Mouse (Mus musculus): ENCODE measurements around the gene Aim2. TPM values are rescaled to one million over a fixed set of nuclear protein-coding genes. Genes with fewer than 3 reads are reported as not detected.

The Aim2 gene
- polyA plus RNA-seq, 1 experiment: 0.08 TPM

DNA sequence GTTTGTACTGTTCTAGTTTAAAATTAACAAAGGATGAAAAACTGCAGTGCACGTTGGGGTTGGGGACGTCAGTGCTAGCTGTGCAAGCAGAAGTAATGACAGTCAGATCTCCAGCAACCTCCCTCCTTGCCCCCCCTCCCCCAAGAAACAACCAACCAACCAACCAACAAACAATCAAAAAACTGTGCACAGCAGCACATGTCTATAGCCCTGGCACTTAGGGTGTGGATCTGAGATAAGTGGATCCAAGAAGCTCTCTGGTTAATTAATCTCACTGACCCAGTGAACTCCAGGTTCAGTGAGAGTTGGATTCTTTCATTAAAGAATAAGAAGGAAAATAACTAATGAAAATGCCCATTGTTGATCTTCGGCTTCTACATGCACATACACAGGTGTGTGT is 64.0 kb downstream of the Aim2 start:
- TF ChIP-seq FLI1 (IDR thresholded peaks at IDR 0.05; ENCODE audit: low read length) (no peak), GATA1 (IDR thresholded peaks at IDR 0.05; ENCODE audit: borderline replicate concordance, low read length) (no peak)
- H3K27me3 ChIP-seq (replicated peaks): no peaks in the 10 kb centered on the region
- peaks cover 2% of the 10 kb centered on the region; the same call in 1 of the 2 replicates for H3K4me1 ChIP-seq
- H3K4me3 ChIP-seq (replicated peaks): no peak overlapping the region
- H3K36me3 ChIP-seq (replicated peaks; ENCODE audit: low read length): no peaks in the 10 kb centered on the region
- H3K9me3 ChIP-seq: no peaks in the 10 kb centered on the region

DNA sequence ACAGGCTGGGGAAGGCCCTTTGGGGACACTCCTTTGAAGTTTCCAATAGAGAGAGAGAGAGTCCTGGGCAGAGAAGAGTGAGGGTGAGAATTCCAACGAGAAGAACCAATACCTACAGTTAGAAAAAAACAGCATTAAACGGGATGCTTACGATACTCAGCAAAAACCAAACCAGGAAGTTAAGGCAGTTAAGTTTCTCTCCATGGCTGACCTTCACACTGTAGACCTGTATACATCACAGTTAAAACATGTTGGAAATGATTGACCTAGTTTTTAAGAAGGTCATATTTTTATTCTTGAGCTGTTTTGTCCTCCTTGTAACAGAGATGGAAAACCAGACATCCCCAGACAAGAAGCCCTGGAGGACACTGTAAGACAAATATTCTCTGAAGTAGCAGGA is 67.8 kb downstream of the Aim2 start:
- Histone ChIP-seq H3K36me3 (replicated peaks; ENCODE audit: low read length) (no peaks in the 10 kb centered on the region), H3K9me3 (no peaks in the 10 kb centered on the region), H3K4me3 (replicated peaks) (no peak overlapping the region), H3K27me3 (replicated peaks) (no peaks in the 10 kb centered on the region), H3K4me1 (peaks cover 7% of the 10 kb centered on the region; the same call in 1 of the 2 replicates)
- TF ChIP-seq FLI1 (IDR thresholded peaks at IDR 0.05; ENCODE audit: low read length): no peak
- TF ChIP-seq GATA1 (IDR thresholded peaks at IDR 0.05; ENCODE audit: borderline replicate concordance, low read length): no peak

DNA sequence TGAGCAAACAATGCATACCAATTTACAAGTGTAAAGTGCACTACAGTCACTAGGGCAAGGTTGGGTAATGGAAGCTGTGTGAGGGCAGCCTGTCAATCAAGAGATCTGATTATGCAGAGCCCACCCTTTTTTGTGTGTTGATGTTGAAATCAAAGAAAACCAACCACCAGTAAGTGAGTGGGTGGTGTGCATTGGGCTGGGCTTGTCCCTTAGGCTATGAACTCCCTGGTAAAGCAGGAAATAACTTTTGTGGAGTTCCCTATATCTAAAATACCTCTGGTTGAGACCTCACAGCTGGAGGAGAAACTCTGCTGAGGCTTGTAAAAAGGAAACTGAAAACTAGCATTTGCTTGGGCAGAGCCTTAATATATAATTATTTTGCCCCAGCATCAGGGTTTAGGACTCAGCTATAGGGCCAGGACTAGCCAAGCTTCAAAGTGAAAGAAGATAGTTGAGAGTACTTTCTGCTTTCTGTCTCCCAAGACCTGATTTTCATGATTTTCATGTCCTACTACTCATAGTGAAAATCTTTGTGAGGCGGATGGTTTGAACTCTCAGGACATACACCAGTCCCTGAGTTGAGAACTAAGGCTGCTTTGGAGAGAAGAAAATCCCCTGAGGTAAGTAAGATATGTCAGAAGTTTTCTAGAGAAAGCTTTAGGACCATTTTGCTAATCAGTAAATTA is 68.4 kb downstream of the Aim2 start:
- no peaks in the 10 kb centered on the region for H3K36me3 ChIP-seq (replicated peaks; ENCODE audit: low read length)
- H3K4me3 ChIP-seq (replicated peaks): peak overlapping the region; percentile 35
- TF ChIP-seq GATA1 (IDR thresholded peaks at IDR 0.05; ENCODE audit: borderline replicate concordance, low read length): no peak
- no peak for TF ChIP-seq FLI1 (IDR thresholded peaks at IDR 0.05; ENCODE audit: low read length)
- peaks cover 7% of the 10 kb centered on the region; the same call in 1 of the 2 replicates for H3K4me1 ChIP-seq
- H3K27me3 ChIP-seq (replicated peaks): no peaks in the 10 kb centered on the region
- no peaks in the 10 kb centered on the region for H3K9me3 ChIP-seq

DNA sequence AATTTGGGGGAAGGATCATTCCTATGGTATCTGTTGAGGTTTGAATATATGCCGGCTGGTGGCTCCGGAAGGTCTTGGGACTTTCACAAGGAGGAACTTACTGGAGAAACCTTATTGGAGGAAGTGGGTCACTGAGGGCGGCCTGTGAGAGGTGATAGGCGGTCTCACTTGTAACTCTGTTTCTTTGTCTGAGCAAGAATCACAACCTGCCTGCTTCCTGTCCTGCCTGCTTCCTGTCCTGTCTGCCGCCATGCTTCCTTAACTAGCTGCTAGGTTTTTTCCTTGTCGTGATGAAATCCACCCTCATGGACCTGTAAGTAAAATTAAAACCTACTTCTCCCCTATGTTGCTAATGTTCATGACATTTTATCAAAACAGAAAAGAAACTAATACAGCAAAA is 69.7 kb downstream of the Aim2 start:
- no peaks in the 10 kb centered on the region for H3K36me3 ChIP-seq (replicated peaks; ENCODE audit: low read length)
- H3K4me1 ChIP-seq: peaks cover 7% of the 10 kb centered on the region; the same call in 1 of the 2 replicates
- H3K27me3 ChIP-seq (replicated peaks): no peaks in the 10 kb centered on the region
- no peak for TF ChIP-seq GATA1 (IDR thresholded peaks at IDR 0.05; ENCODE audit: borderline replicate concordance, low read length)
- no peak for TF ChIP-seq FLI1 (IDR thresholded peaks at IDR 0.05; ENCODE audit: low read length)
- no peaks in the 10 kb centered on the region for H3K9me3 ChIP-seq
- H3K4me3 ChIP-seq (replicated peaks): peak overlapping the region; percentile 84

DNA sequence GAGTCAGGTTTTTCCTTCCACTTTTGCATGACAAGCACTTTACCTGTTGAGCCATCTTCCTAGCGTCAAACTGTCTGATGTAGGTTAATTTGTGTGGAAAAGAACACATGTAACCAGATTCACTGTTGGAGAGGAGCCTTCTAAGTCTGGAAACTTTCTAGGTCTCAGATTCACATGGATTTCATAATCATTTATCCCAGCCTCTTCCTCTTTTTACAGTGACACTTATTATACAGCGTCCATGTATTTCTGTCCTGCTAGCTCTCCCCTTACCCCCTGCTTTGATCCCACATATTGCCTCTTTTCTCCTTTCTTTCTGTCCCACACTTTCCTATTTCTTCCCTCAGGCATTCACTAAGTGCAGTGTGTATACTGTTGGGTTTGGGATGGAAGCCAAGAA is 75.7 kb downstream of the Aim2 start:
- Histone ChIP-seq H3K4me3 (replicated peaks) (no peak overlapping the region), H3K4me1 (no peaks in the 10 kb centered on the region; the same call in 1 of the 2 replicates), H3K9me3 (no peaks in the 10 kb centered on the region), H3K36me3 (replicated peaks; ENCODE audit: low read length) (no peaks in the 10 kb centered on the region), H3K27me3 (replicated peaks) (no peaks in the 10 kb centered on the region)
- TF ChIP-seq FLI1 (IDR thresholded peaks at IDR 0.05; ENCODE audit: low read length) (no peak), GATA1 (IDR thresholded peaks at IDR 0.05; ENCODE audit: borderline replicate concordance, low read length) (no peak)

GRCm38 (mm10) chr1:173427385-173427784 is 76.7 kb downstream of the Aim2 start:
- Histone ChIP-seq H3K9me3 (no peaks in the 10 kb centered on the region), H3K36me3 (replicated peaks; ENCODE audit: low read length) (no peaks in the 10 kb centered on the region), H3K27me3 (replicated peaks) (no peaks in the 10 kb centered on the region), H3K4me3 (replicated peaks) (no peak overlapping the region), H3K4me1 (peaks cover 6% of the 10 kb centered on the region)
- no peak for TF ChIP-seq GATA1 (IDR thresholded peaks at IDR 0.05; ENCODE audit: borderline replicate concordance, low read length)
- no peak for TF ChIP-seq FLI1 (IDR thresholded peaks at IDR 0.05; ENCODE audit: low read length)

DNA sequence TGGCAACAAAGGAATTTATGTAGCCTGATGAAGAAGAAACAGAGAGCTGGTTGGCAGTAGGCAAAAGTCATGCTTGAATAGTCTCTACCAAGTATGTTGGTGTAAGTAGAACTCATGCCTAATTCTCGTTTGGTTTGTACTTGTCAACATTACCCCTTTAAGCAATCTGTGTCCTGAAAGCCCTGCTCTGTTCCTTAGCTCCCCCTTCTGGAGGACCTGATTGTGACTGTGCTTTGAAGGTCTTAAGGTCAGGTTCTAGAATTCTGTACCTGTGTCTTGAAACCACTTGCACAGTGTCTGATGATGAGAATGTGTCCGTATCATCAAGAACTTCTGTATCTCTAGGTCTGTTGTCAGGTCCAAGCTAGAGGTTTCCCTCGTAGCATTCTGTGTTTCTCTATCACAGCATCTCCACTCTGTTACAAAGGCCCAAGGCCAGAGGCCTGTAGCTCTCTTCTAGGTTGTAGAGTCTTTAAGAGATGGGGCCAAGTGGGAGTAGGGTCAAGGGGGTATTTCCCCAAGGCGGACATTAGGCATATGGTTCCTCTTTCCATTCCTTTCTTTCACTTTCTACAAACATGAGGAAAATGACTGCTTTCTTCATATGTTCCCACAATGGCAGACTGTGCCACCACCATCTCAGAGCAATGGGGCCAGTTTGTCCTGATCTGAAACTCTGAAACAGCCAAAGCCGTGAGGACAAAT is 79.5 kb downstream of the Aim2 start:
- Histone ChIP-seq H3K4me3 (replicated peaks) (no peak overlapping the region), H3K36me3 (replicated peaks; ENCODE audit: low read length) (no peaks in the 10 kb centered on the region), H3K9me3 (no peaks in the 10 kb centered on the region), H3K4me1 (peaks cover 10% of the 10 kb centered on the region), H3K27me3 (replicated peaks) (no peaks in the 10 kb centered on the region)
- TF ChIP-seq GATA1 (IDR thresholded peaks at IDR 0.05; ENCODE audit: borderline replicate concordance, low read length) (no peak), FLI1 (IDR thresholded peaks at IDR 0.05; ENCODE audit: low read length) (no peak)

DNA sequence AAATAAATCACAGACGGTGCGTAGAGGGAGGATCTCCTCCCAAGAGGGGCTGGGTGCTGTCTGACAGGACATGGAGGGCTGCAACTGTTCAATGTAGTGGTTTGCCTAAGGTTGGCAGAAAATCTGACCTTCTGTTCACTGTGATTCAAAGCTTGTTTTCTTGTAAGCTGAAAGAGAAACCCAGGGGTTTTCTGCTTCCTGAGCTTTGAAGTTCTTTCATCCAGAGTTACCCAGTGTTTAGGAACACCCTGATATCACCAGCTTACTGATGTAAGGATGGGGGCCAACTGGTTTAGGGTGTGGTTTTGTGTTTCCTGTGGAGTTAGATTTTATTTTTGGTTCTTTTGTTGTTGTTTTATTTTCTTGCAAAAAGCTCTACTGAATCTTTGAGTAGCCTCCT is 81.7 kb downstream of the Aim2 start:
- no peaks in the 10 kb centered on the region for H3K9me3 ChIP-seq
- peaks cover 20% of the 10 kb centered on the region for H3K4me1 ChIP-seq
- H3K4me3 ChIP-seq (replicated peaks): no peak overlapping the region
- TF ChIP-seq FLI1 (IDR thresholded peaks at IDR 0.05; ENCODE audit: low read length): no peak
- TF ChIP-seq GATA1 (IDR thresholded peaks at IDR 0.05; ENCODE audit: borderline replicate concordance, low read length): no peak
- no peaks in the 10 kb centered on the region for H3K36me3 ChIP-seq (replicated peaks; ENCODE audit: low read length)
- no peaks in the 10 kb centered on the region for H3K27me3 ChIP-seq (replicated peaks)

DNA sequence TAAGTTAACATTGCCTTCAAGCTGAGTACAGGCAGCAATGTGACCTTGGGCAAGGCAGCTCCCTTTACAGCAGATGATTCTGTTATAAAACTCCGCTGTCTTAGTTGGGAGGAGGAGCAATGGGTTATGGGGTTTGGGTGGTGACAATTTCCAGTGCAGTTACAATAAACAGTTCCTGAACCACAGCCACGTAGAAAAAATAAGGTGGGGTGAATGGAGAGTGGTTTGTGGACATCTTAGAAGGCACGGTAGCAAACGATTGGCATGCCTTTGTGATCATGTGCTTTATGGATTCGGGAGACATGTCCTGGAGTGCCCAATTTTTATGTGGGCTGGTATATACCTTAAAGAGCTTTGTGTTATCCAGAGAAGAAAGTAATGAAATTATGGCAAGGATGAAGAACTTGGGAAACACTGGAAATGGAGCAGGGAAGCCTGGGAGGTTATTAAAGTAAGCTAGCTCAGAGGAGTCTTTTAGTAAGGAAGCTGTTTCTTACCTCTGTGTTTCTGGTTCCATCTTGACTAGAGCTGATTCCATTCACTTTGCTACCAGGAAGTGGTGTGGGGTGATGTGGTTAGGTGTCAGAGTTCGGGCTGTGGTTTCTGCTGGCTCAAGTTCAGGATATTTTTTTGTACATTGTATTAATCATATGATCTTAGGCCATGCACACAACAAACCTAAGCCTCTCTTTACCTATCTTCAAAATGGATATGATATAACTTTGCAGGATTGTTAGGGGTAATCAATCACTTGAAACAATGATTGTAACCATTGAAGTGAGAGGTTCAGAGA is 86.7 kb downstream of the Aim2 start:
- H3K27me3 ChIP-seq (replicated peaks): no peaks in the 10 kb centered on the region
- TF ChIP-seq FLI1 (IDR thresholded peaks at IDR 0.05; ENCODE audit: low read length) (no peak), GATA1 (IDR thresholded peaks at IDR 0.05; ENCODE audit: borderline replicate concordance, low read length) (no peak)
- H3K4me3 ChIP-seq (replicated peaks): no peak overlapping the region
- H3K9me3 ChIP-seq: no peaks in the 10 kb centered on the region
- peaks cover 37% of the 10 kb centered on the region for H3K4me1 ChIP-seq
- no peaks in the 10 kb centered on the region for H3K36me3 ChIP-seq (replicated peaks; ENCODE audit: low read length)

All from megakaryocyte, embryonic 14.5 days (primary cell).